Mouse (Mus musculus) brain, embryonic 18.5 days (tissue): Measurements from ENCODE around the gene Prss16.
"Not testable (repeated sequence)": the region's sequence is repeated elsewhere in the genome, so short reads cannot be mapped to it uniquely, and the experiment has no call there.

ENCODE experiments used
- DNase-seq: peaks from one replicate; pipeline ENCODE4 v3.0.0-alpha.2; 2012; ENCODE audit warnings: low read depth, low spot score

Prss16 gene

GRCm38 (mm10) chr13:22009642-22010041, at the start of gene Prss16:
Prss16 (minus strand) TSS chr13:22009742.
- DNase-seq = no peak

GRCm38 (mm10) chr13:22053754-22054153, 44.2 kb upstream of the Prss16 start:
- DNase-seq = no peak

- DNase-seq = no peak
Observed at GRCm38 (mm10) chr13:22051523-22051859, 41.9 kb upstream of the Prss16 start.

- no peak for DNase-seq
Observed at GRCm38 (mm10) chr13:22050591-22051522, 41.3 kb upstream of the Prss16 start.

GRCm38 (mm10) chr13:22049737-22050440, 40.3 kb upstream of the Prss16 start:
- DNase-seq = no peak

GRCm38 (mm10) chr13:22049041-22049440, 39.5 kb upstream of the Prss16 start:
- no peak for DNase-seq

GRCm38 (mm10) chr13:22045311-22045710, 35.8 kb upstream of the Prss16 start:
- DNase-seq = no peak

GRCm38 (mm10) chr13:22044432-22045155, 35.1 kb upstream of the Prss16 start:
- no peak for DNase-seq

GRCm38 (mm10) chr13:22043503-22044431, 34.2 kb upstream of the Prss16 start:
- DNase-seq = no peak

GRCm38 (mm10) chr13:22042568-22043502, 33.3 kb upstream of the Prss16 start, which contains the start of the genes Hist1h2ag and Hist1h2bj:
Hist1h2ag (minus strand) TSS chr13:22042944.
Hist1h2bj (plus strand) TSS chr13:22043214.
- peak; percentile 98 for DNase-seq

GRCm38 (mm10) chr13:22041651-22042567, 32.4 kb upstream of the Prss16 start:
- no peak for DNase-seq

- not testable (repeated sequence) for DNase-seq
Observed at GRCm38 (mm10) chr13:22041142-22041536, 31.6 kb upstream of the Prss16 start, which contains the start of gene Hist1h4i. Hist1h4i (minus strand) TSS chr13:22041362.

GRCm38 (mm10) chr13:22040464-22041141, 31.1 kb upstream of the Prss16 start:
- DNase-seq = no peak

- no peak for DNase-seq
Observed at GRCm38 (mm10) chr13:22039951-22040463, 30.5 kb upstream of the Prss16 start.

- DNase-seq = no peak
Observed at GRCm38 (mm10) chr13:22039364-22039763, 29.8 kb upstream of the Prss16 start.

GRCm38 (mm10) chr13:22037415-22037814, 27.9 kb upstream of the Prss16 start:
- no peak for DNase-seq

GRCm38 (mm10) chr13:22036986-22037385, 27.4 kb upstream of the Prss16 start:
- no peak for DNase-seq
